Mouse (Mus musculus) kidney, embryonic 16.5 days (tissue): ENCODE data around the gene Pick1. TPM values are rescaled to one million over a fixed set of nuclear protein-coding genes. Genes with fewer than 3 reads are reported as not detected.

Source experiments
- ATAC-seq: fragments of 200-750 bp; cut with Nextera tagmentation; 2 replicates; pipeline ENCODE4 v1.8.0; 2017; ENCODE audit warnings: moderate TSS enrichment; ENCODE audit not compliant: low FRiP score, low TSS enrichment
- H3K27ac ChIP-seq: fragments of 300-500 bp; sonication (generic); 2 replicates; pipeline ENCODE4 v1.5.1; 2014; ENCODE audit warnings: low read length
- H3K27me3 ChIP-seq: fragments of 300-500 bp; sonication (generic); 2 replicates; pipeline ENCODE4 v1.6.1; 2014; ENCODE audit warnings: low read length, control low read depth, mixed read lengths; ENCODE audit not compliant: insufficient read depth
- H3K36me3 ChIP-seq: fragments of 300-500 bp; sonication (generic); 2 replicates; pipeline ENCODE4 v1.6.1; 2014; ENCODE audit warnings: low read length, control low read depth, mixed read lengths; ENCODE audit not compliant: insufficient read depth
- H3K4me1 ChIP-seq: fragments of 300-500 bp; sonication (generic); 2 replicates; pipeline ENCODE4 v1.6.1; 2014; ENCODE audit warnings: low read length, control low read depth, mixed read lengths; ENCODE audit not compliant: insufficient read depth
- H3K4me2 ChIP-seq: fragments of 300-500 bp; sonication (generic); replicated peaks from 2 replicates; pipeline ENCODE4 v1.6.1; 2014; ENCODE audit warnings: low read depth, low read length
- H3K4me3 ChIP-seq: fragments of 300-500 bp; sonication (generic); 2 replicates; pipeline ENCODE4 v1.5.1; 2014; ENCODE audit warnings: mild to moderate bottlenecking, low read length
- H3K9ac ChIP-seq: fragments of 300-500 bp; sonication (generic); replicated peaks from 2 replicates; pipeline ENCODE4 v1.6.1; 2014; ENCODE audit warnings: low read length
- H3K9me3 ChIP-seq: fragments of 300-500 bp; sonication (generic); 2 replicates; pipeline ENCODE4 v1.6.1; 2016; ENCODE audit warnings: low read length, control low read depth
- WGBS: fragments of 180-500 bp; shearing (Covaris S2); extraction: QIAGEN DNeasy Blood & Tissue Kit; methylation state at CpG from one replicate; pipeline ENCODE4 v1.1.7; 2014; 5-methylcytosine and 5-hydroxymethylcytosine counted together
- polyA plus RNA-seq: library from polyadenylated mRNA; unstranded; fragments of >200 nt; fragmentation: Nextera tagmentation; extraction: Ambion mirVana; gene quantifications from 2 replicates; pipeline ENCODE4 v1.2.1, GENCODE M21; 2015

The Pick1 gene
- polyA plus RNA-seq, 1 experiment from 2014 or later = 57.8 TPM

DNA sequence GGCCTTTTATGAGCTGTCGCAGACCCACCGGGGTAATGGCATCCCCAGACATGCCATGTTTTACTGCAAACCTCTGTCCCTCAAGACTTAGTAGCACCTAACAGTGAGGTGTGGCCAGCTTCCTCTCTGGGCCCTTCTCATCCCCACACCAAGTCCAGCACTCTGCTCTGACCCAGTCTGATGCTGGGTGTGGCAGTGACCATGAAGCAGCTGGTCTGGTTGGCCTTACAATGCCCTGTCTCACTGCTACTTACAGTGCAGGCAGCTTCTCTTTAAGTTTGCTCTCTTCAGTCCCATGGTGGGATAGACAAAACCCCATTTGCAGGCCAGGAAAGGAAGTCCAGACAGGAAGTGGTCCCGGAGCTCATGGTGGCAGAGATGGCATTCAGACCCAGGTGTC lies 16.3 kb downstream of the Pick1 start:
- Histone ChIP-seq H3K36me3 (peaks cover 48% of the 10 kb centered on the region), H3K9ac (no peak overlapping the region), H3K4me3 (no peak overlapping the region), H3K27me3 (no peaks in the 10 kb centered on the region), H3K4me1 (peaks cover 5% of the 10 kb centered on the region; the same call in 1 of the 2 replicates), H3K4me2 (no peak overlapping the region), H3K9me3 (no peaks in the 10 kb centered on the region), H3K27ac (no peak overlapping the region)
- 81% methylated on average over 3 of the region's 3 CpGs for WGBS
- no peak for ATAC-seq

- 81% methylated on average over 2 of the region's 2 CpGs for WGBS
- no peak overlapping the region for H3K4me2 ChIP-seq
- no peaks in the 10 kb centered on the region for H3K9me3 ChIP-seq
- H3K4me1 ChIP-seq = peaks cover 13% of the 10 kb centered on the region
- no peak overlapping the region for H3K9ac ChIP-seq
- peaks cover 27% of the 10 kb centered on the region for H3K36me3 ChIP-seq
- no peak overlapping the region for H3K27ac ChIP-seq
- H3K4me3 ChIP-seq = no peak overlapping the region
- ATAC-seq = no peak
- peaks cover 34% of the 10 kb centered on the region for H3K27me3 ChIP-seq
These were observed 21.3 kb downstream of the Pick1 start for GRCm38 (mm10) chr15:79250236-79250635.

DNA sequence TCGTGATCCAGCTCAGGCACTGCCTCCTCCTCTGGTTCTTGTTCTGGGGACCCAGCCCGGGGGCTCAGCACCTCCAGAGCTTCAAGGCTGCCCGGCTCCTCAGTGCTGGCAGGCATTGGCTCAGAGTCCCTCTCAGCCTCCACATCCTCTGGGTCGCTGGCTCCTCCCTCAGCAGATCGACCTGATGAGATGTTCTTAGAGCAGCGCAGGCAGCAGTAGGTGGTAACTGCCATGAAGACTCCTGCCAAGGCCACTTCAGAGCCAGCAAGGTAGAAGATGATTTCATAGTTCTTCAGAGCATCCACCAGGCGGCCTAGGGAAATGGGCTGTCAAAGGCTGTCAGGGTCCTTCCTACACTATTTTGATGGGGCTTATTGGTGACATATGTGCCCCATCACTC lies 22.2 kb downstream of the Pick1 start:
- 50% methylated on average over 7 of the region's 7 CpGs for WGBS
- H3K9ac ChIP-seq = no peak overlapping the region
- H3K36me3 ChIP-seq = peaks cover 20% of the 10 kb centered on the region
- no peak overlapping the region; the same call in 1 of the 2 replicates for H3K4me3 ChIP-seq
- peaks cover 34% of the 10 kb centered on the region for H3K27me3 ChIP-seq
- ATAC-seq = no peak
- no peak overlapping the region for H3K4me2 ChIP-seq
- H3K9me3 ChIP-seq = no peaks in the 10 kb centered on the region
- H3K27ac ChIP-seq = no peak overlapping the region
- H3K4me1 ChIP-seq = peaks cover 13% of the 10 kb centered on the region

GRCm38 (mm10) chr15:79251781-79252491 lies 23.0 kb downstream of the Pick1 start:
- 2% methylated on average over 57 of the region's 61 CpGs for WGBS
- peak; percentile 71 for ATAC-seq

DNA sequence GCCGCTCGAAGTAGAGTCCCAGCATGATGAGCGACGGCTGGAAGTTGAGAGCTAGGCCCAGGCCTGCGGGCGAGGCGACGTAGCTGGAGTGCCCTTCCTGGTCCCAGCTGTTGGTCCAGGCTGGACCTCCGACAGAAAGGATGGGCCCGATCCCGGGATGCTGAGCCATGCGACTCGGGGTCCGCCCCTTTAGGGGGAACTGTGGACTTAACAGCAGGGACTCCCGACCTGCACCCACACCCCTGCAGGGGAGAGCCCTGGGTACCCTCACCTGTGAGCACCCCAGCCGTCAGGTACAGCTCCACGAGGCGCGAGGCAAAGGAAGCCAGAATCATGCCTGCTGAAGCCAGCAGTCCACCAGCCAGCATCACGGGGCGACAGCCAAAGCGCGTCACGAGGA lies 23.6 kb downstream of the Pick1 start:
- peak overlapping the region; percentile 69 for H3K9ac ChIP-seq
- H3K27ac ChIP-seq = no peak overlapping the region
- peak overlapping the region; percentile 80 for H3K4me2 ChIP-seq
- peaks cover 9% of the 10 kb centered on the region; the same call in 1 of the 2 replicates for H3K36me3 ChIP-seq
- WGBS = 31% methylated on average over 24 of the region's 24 CpGs
- ATAC-seq = no peak
- H3K9me3 ChIP-seq = no peaks in the 10 kb centered on the region
- H3K4me3 ChIP-seq = peak overlapping the region; percentile 47
- peaks cover 34% of the 10 kb centered on the region for H3K27me3 ChIP-seq
- peaks cover 13% of the 10 kb centered on the region for H3K4me1 ChIP-seq

More at GRCm38 (mm10) chr15:79251781-79252491, 23.0 kb downstream of the Pick1 start:
- Histone ChIP-seq H3K4me3 (peak overlapping the region; percentile 47), H3K36me3 (peaks cover 12% of the 10 kb centered on the region; the same call in 1 of the 2 replicates), H3K27me3 (peaks cover 34% of the 10 kb centered on the region), H3K27ac (no peak overlapping the region), H3K4me2 (peak overlapping the region; percentile 80), H3K9ac (peak overlapping the region; percentile 69), H3K4me1 (peaks cover 13% of the 10 kb centered on the region), H3K9me3 (no peaks in the 10 kb centered on the region)

DNA sequence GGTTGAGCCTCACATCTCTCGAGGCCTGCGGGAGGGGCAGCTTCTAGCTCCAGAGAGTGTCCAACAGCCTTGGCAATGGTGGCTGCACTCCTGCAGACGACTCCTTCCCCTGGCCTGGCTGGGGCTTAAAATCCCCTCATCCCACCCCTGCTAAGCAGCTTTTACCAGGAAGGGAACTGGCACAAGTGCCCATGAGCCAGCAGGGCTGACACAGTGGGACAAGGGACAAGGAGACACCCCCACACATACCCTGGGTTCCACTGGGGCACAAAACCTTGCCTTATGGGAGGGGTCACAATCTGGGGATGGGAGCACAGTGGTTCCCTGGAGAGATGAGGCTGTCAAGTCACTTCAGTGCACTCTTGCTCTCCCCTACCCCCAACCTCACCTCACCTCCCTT lies 25.7 kb downstream of the Pick1 start, which contains the start of gene Slc16a8:
TSS of gene Slc16a8 (minus strand) at position 101 of the 400 bp plus-strand sequence.
- Histone ChIP-seq H3K4me3 (no peak within 1 kb of the TSS), H3K36me3 (no peaks in the 10 kb centered on the region), H3K4me2 (0 out of 2 replicates have a peak within 1 kb of the TSS, but pooled peaks have one; percentile 15), H3K9ac (no peak within 1 kb of the TSS), H3K27ac (no peak within 1 kb of the TSS), H3K9me3 (no peaks in the 10 kb centered on the region), H3K27me3 (peaks cover 34% of the 10 kb centered on the region), H3K4me1 (peaks cover 22% of the 10 kb centered on the region)
- no peak for ATAC-seq
- 45% methylated on average over 3 of the region's 3 CpGs for WGBS

GRCm38 (mm10) chr15:79258521-79258920 lies 29.5 kb downstream of the Pick1 start:
- 28% methylated on average over 17 of the region's 17 CpGs for WGBS
- Histone ChIP-seq H3K27me3 (peaks cover 37% of the 10 kb centered on the region), H3K4me3 (no peak overlapping the region), H3K36me3 (no peaks in the 10 kb centered on the region), H3K9ac (no peak overlapping the region), H3K27ac (peak overlapping the region; percentile 38), H3K4me2 (no peak overlapping the region), H3K9me3 (no peaks in the 10 kb centered on the region), H3K4me1 (peaks cover 29% of the 10 kb centered on the region)
- ATAC-seq = no peak

DNA sequence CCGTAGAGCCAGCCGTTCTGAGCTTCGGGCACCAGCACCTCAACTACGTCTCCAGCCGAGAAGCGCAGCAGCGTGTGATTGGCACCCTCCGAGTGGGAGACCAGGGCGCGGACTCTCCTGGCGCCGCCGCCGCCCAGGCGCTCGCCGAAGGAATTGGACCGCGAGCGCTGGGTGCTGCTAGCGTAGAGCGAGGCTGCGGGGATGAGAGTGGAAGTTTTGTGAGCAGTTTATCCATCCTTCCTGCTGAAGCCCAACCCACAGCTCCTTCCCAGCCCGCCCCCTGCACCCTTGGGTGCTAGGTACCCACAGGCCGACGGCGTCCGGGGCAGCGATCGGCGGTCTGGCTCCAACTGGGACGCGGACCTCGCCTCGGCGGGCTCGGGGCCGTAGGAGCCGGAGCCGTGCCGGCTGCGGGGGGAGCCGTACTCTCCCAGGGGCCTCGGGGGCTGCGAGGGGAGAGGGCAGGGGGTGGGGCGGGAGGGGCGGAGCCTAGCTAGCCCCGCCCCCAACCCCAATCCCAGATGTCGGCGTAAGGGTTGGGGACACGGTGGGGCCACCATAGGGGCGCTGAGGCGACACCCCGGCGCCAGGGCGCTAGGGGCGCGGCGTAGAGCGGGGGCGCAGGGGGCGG lies 32.2 kb downstream of the Pick1 start:
- Histone ChIP-seq H3K9ac (peak overlapping the region; percentile 75), H3K9me3 (no peaks in the 10 kb centered on the region; the same call in 1 of the 2 replicates), H3K36me3 (no peaks in the 10 kb centered on the region), H3K4me3 (peak overlapping the region; percentile 66), H3K4me1 (peaks cover 29% of the 10 kb centered on the region), H3K4me2 (peak overlapping the region; percentile 100), H3K27me3 (peaks cover 31% of the 10 kb centered on the region; the same call in 1 of the 2 replicates), H3K27ac (no peak overlapping the region)
- ATAC-seq = peak; percentile 58
- under 1% methylated on average over 37 of the region's 62 CpGs for WGBS

DNA sequence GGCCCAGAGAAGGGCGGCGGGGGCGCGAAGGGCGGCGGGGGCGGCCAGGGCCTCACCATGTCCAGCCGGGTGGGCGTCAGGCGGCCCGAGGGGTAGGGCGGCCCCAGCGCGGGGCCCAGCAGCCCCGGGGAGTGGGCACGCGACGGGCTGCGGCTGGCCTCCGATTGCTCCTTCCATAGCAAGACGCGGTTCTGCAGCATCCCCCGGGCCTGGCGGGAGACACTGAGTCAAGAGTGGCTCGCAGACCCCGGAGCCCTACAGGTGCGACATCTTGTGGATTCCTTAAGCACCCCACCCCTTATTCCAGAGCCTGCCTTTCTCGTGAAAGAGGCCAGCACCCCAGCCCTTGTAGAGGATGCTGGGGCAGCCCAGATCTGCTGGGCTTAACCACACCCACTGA lies 32.8 kb downstream of the Pick1 start:
- H3K4me3 ChIP-seq = peak overlapping the region; percentile 66
- H3K27ac ChIP-seq = no peak overlapping the region
- H3K9ac ChIP-seq = peak overlapping the region; percentile 75
- H3K4me2 ChIP-seq = peak overlapping the region; percentile 100
- peak; percentile 52 for ATAC-seq
- H3K9me3 ChIP-seq = no peaks in the 10 kb centered on the region; the same call in 1 of the 2 replicates
- H3K4me1 ChIP-seq = peaks cover 29% of the 10 kb centered on the region
- H3K36me3 ChIP-seq = no peaks in the 10 kb centered on the region
- WGBS = under 1% methylated on average over 22 of the region's 28 CpGs
- peaks cover 31% of the 10 kb centered on the region; the same call in 1 of the 2 replicates for H3K27me3 ChIP-seq
